Mouse (Mus musculus): ENCODE measurements at regions not wholly inside any gene's neighbourhood (a gene's known extent, or its start where the extent isn't known, plus 50 kb on each side); places are given as distances from the start of the nearest gene placed in this dataset.

DNA sequence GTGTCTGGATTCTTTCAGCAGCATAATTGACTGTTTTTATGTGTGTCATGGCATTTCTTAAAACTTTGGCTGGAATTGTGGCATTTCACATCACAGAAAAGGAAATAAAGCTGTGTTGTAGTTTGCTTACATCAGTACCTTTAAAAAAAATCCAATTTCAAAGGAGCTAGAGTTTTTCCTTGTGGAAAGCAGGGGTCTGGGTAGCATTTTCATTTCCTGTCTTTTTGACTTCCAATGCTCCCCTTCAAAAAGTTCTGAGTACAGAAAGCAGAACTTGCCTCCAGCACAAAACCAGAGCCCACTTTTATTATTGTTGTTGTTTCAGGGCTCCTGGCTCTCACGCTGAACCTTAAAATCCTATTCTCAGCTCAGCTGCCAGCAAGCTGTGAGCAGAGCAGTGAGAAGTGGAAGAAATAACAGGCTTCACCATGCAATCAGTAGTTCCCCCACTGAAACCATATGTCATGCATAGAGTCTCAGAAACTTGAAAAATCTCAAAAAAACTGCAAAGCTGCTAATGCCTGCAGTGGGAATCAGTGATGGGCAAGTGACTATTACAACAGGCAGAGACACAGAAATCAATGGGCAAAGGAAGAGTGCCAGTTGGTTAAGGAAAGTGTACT is 668.3 kb downstream of the Epha7 start:
- no peak overlapping the region for H3K27ac ChIP-seq (ENCODE audit: control insufficient read depth, insufficient read depth, low read depth, low read length, poor library complexity)
- no peak for TF ChIP-seq POLR2A (IDR thresholded peaks at IDR 0.05; ENCODE audit: borderline replicate concordance, control insufficient read depth, low read depth, low read length)
- no peak for TF ChIP-seq CTCF (IDR thresholded peaks at IDR 0.05; ENCODE audit: control insufficient read depth, insufficient read depth, low read length)
- WGBS, result 34% methylated on average over 1 of the region's 1 CpGs
- H3K4me3 ChIP-seq (replicated peaks; ENCODE audit: control insufficient read depth, low read depth, low read length), result no peak overlapping the region
- no peaks in the 10 kb centered on the region for H3K4me1 ChIP-seq (ENCODE audit: control insufficient read depth, insufficient read depth, low read length)

DNA sequence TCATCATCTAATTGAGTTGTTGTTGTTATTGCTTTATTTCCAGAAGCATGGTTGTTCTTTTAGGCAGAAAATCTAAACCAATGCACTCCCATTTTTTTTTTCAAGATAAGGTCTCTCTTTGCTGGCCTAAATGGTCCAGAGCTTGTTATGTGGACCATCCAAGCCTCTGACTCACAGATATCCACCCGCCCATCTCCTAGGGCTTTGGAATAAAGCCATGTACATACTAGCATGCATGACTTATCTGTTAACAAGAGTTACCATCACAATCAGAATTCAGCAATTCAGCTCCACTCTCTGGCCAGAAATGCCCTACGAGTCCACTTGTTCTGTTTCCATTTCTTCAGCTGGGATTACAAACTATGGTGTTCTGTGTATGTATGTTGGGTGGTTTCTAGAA is 669.5 kb downstream of the Epha7 start:
- TF ChIP-seq POLR2A (IDR thresholded peaks at IDR 0.05; ENCODE audit: borderline replicate concordance, control insufficient read depth, low read depth, low read length) (no peak), CTCF (IDR thresholded peaks at IDR 0.05; ENCODE audit: control insufficient read depth, insufficient read depth, low read length) (no peak)
- Histone ChIP-seq H3K4me3 (replicated peaks; ENCODE audit: control insufficient read depth, low read depth, low read length) (no peak overlapping the region), H3K4me1 (ENCODE audit: control insufficient read depth, insufficient read depth, low read length) (no peaks in the 10 kb centered on the region), H3K27ac (ENCODE audit: control insufficient read depth, insufficient read depth, low read depth, low read length, poor library complexity) (no peak overlapping the region)
- WGBS, result 85% methylated on average over 2 of the region's 2 CpGs

DNA sequence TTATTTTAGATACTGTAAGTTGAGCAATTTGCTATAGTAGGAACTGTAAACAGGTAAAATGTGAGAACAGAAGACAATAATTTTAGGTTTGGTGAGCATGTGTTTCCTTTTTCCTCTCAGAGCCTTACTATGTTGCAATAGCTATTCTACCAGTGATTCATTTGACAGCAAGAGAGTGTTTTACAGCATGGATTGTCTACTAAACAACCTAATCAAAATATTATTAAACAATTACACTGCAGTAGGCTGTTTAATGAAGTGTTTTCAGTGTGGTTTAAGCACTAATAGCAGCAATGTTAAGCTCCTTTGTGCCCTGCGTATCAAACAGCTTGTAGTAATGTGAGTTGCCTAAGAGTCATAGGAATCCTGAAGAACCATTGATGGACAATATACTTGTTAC is 687.9 kb downstream of the Epha7 start:
- H3K4me1 ChIP-seq (ENCODE audit: control insufficient read depth, insufficient read depth, low read length), result no peaks in the 10 kb centered on the region
- no peak overlapping the region for H3K4me3 ChIP-seq (replicated peaks; ENCODE audit: control insufficient read depth, low read depth, low read length)
- no peak for TF ChIP-seq POLR2A (IDR thresholded peaks at IDR 0.05; ENCODE audit: borderline replicate concordance, control insufficient read depth, low read depth, low read length)
- WGBS, result 90% methylated on average over 1 of the region's 1 CpGs
- H3K27ac ChIP-seq (ENCODE audit: control insufficient read depth, insufficient read depth, low read depth, low read length, poor library complexity), result no peak overlapping the region

DNA sequence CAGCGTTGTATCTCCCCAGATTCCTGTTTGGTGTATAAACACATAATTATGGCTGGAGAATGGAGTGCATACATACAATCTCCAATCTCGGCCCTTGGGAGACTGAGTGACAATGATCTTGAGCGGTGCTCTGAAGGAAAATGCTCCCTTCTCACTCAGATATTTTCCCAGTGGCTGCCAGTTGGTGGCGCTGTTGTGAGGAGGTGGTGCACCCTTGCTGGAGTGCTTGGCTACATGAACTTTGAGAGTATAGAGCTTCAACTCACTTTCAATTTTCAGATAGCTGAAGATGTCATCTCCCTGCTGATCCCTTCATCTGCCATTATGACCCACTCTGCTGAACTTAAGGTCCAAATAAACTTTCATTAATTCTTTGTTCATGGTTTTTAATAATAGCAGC is 712.1 kb downstream of the Epha7 start:
- H3K4me1 ChIP-seq (ENCODE audit: control insufficient read depth, insufficient read depth, low read length), result no peaks in the 10 kb centered on the region
- 74% methylated on average over 4 of the region's 4 CpGs for WGBS
- no peak overlapping the region for H3K27ac ChIP-seq (ENCODE audit: control insufficient read depth, insufficient read depth, low read depth, low read length, poor library complexity)
- H3K4me3 ChIP-seq (replicated peaks; ENCODE audit: control insufficient read depth, low read depth, low read length), result no peak overlapping the region
- TF ChIP-seq CTCF (IDR thresholded peaks at IDR 0.05; ENCODE audit: control insufficient read depth, insufficient read depth, low read length) (no peak), POLR2A (IDR thresholded peaks at IDR 0.05; ENCODE audit: borderline replicate concordance, control insufficient read depth, low read depth, low read length) (no peak)

DNA sequence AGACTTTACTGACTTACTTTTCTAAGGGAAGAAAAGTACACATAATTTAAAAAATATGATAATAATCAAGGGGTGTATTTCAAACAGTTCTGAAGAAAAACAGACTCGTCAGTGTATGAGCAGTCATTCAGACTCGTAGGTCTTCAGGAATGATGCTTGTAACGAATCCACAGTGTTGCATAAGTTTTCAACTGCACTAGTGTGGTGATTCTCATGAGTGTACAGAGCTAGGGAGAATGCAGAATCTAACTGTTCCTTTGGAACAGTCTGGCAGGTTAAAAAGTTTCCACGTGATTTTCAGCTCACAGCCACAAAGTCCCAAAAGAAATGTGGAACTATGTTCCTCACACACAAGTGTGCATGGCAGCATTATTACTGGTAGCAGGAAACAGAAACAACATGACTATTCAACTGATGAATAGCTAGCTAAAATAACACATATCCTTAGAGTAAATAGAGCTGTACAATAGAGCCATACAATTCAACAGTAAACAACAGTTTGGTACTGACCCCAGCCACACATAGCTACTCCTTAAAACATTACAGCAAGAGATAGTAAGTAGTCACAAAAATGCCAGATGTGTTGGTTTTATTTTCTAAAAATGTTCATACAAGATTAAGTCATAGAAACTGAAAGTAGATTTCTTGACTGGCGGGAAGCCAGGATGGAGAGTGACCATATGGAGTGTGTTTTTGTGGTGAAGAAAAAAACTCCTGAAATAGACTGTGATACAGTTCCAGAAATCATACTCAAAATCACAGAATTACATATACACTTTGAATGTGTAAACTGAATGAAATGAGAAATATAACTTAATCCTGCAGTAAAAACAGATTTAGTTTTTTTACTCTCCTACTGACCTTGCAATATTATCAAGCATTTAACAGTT is 713.1 kb downstream of the Epha7 start:
- no peak overlapping the region for H3K27ac ChIP-seq (ENCODE audit: control insufficient read depth, insufficient read depth, low read depth, low read length, poor library complexity)
- H3K4me1 ChIP-seq (ENCODE audit: control insufficient read depth, insufficient read depth, low read length), result no peaks in the 10 kb centered on the region
- no peak for TF ChIP-seq POLR2A (IDR thresholded peaks at IDR 0.05; ENCODE audit: borderline replicate concordance, control insufficient read depth, low read depth, low read length)
- TF ChIP-seq CTCF (IDR thresholded peaks at IDR 0.05; ENCODE audit: control insufficient read depth, insufficient read depth, low read length), result no peak
- WGBS, result 13% methylated on average over 5 of the region's 5 CpGs
- H3K4me3 ChIP-seq (replicated peaks; ENCODE audit: control insufficient read depth, low read depth, low read length), result no peak overlapping the region

All from bone marrow, adult 2 months (tissue).